In the genomic region with DNA sequence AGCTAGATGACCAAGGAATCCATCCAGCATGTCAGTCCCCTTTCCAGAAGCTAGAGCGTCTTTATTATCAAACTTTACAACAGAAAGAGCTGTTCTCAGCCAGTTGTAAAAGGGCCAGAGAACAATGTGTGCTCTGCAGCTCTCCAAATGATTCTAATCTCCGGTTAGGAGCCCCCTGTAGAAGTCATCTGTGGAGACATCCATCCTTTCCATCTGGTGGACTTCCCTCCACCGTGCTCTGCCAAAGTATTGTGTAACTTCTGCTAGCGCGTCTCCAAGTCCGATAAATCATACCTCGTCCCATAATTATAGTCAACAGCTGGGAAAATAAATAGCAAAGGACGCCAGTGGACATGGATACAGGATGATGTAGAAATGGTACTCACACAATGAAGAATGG, we compare ENCODE assay signal across 12 mouse cellular contexts. TPM values are rescaled to one million over a fixed set of nuclear protein-coding genes. Genes with fewer than 3 reads are reported as not detected.
A peak's percentile ranks its signal among the peaks of the same experiment; 100 is the strongest.
DNase-seq lines count a peak whose midpoint lies in the region; ATAC-seq and TF ChIP-seq lines count a peak whose summit lies in the region.
"Had no signal": no experiment of that assay in that cellular context is flagged by ENCODE, and none has a peak within 500 bp of the region (broad histone marks: within the 10 kb centered on the region; RNA-seq: fewer than 3 reads in every experiment).

No protein-coding gene starts in this region.

- WGBS in liver, postnatal 0 days (ENCODE audit: insufficient replicate concordance), result 78% methylated on average over 8 of the region's 8 CpGs

- no peaks in the 10 kb centered on the region for H3K36me3 ChIP-seq in liver, postnatal 0 days (replicated peaks; ENCODE audit: insufficient read depth, low read length)

- no peaks in the 10 kb centered on the region for H3K27me3 ChIP-seq in liver, postnatal 0 days (ENCODE audit: insufficient read depth, low read length)

- no peak overlapping the region for H3K4me2 ChIP-seq in liver, postnatal 0 days (ENCODE audit: low read depth, low read length)

- TF ChIP-seq CTCF in liver, postnatal 0 days (IDR thresholded peaks at IDR 0.05; ENCODE audit: low read depth), result no peak

- no peaks in the 10 kb centered on the region for H3K9me3 ChIP-seq in liver, postnatal 0 days (ENCODE audit: low read length)

- H3K4me1 ChIP-seq in liver, postnatal 0 days (ENCODE audit: insufficient read depth), result 0 out of 2 replicates have a peak, but pooled peaks cover 3% of the 10 kb centered on the region

- ATAC-seq in liver, postnatal 0 days, result no peak
- ATAC-seq: hindbrain, embryonic 16.5 days had no signal

- peak; percentile 56 for DNase-seq in ovary, postnatal 14 days (ENCODE audit: low spot score)
- DNase-seq in ovary, adult 18-20 months (ENCODE audit: low spot score), result no peak
- DNase-seq in heart, postnatal 14 days, result peak; percentile 57 to 66
- peak; percentile 36 to 64 for DNase-seq in kidney, postnatal 36 days
- DNase-seq in urinary bladder, postnatal 36 days (ENCODE audit: low spot score in 2 of 2), result peak; percentile 46 to 69
- no peak for DNase-seq in left cerebral cortex, postnatal 25 days (ENCODE audit: low spot score in 2 of 2)
- no peak for DNase-seq in liver, postnatal 0 days
- DNase-seq: layer of hippocampus, postnatal 36 days had no signal

- intact Hi-C loops in heart, postnatal 14 days (cut with DNase I), result no loop called here
- intact Hi-C loops in left cerebral cortex, postnatal 25 days (cut with DNase I), result no loop called here

- no peak for TF ChIP-seq EP300 in liver, postnatal 0 days (IDR thresholded peaks at IDR 0.05; ENCODE audit: low read depth)

- no peak overlapping the region for H3K4me3 ChIP-seq in liver, postnatal 0 days (ENCODE audit: low read depth, low read length)
- H3K4me3 ChIP-seq: myocyte had no signal

- no peak overlapping the region for H3K27ac ChIP-seq in liver, postnatal 0 days (ENCODE audit: low read depth)
- H3K27ac ChIP-seq: macrophage had no signal

- H3K9ac ChIP-seq in liver, postnatal 0 days (replicated peaks), result no peak overlapping the region

RNA-seq across cellular contexts. Expression of gene Adh1, which starts 12.0 kb away (rescaled TPM):
- total RNA-seq in heart, postnatal 14 days (2021), result 10 to 100 TPM; 43.1 to 64.6 TPM
- under 1 TPM; 0.60 to 0.62 TPM for total RNA-seq in left cerebral cortex, postnatal 25 days (2021)
- polyA plus RNA-seq in liver, postnatal 0 days (2015; fragmentation: Nextera tagmentation; extraction: Ambion mirVana), result 434 and 496 TPM in 2 replicates
- polyA plus RNA-seq: macrophage, myocyte had no signal

RNA-seq across cellular contexts. Expression of gene Adh7, which starts 31.2 kb away (rescaled TPM):
- total RNA-seq in heart, postnatal 14 days (2021), result under 1 TPM in 1 of 2 experiments, not detected in 1; 0.57 TPM
- not detected for total RNA-seq in left cerebral cortex, postnatal 25 days (2021)
- polyA plus RNA-seq in liver, postnatal 0 days (2015; fragmentation: Nextera tagmentation; extraction: Ambion mirVana), result 6.2 and 6.7 TPM in 2 replicates
- polyA plus RNA-seq: macrophage had no signal

RNA-seq across cellular contexts. Expression of gene 4930579F01Rik, which starts 55.1 kb away (rescaled TPM):
- not detected for total RNA-seq in heart, postnatal 14 days (2021)
- total RNA-seq in left cerebral cortex, postnatal 25 days (2021), result not detected
- not detected in 2 replicates for polyA plus RNA-seq in liver, postnatal 0 days (2015; fragmentation: Nextera tagmentation; extraction: Ambion mirVana)
- total RNA-seq: layer of hippocampus, postnatal 36 days had no signal
- polyA plus RNA-seq: brain, embryonic 14.5 days; hindbrain, embryonic 16.5 days; macrophage; myocyte had no signal

Comparison
In these comparisons a context has a peak if more than half of its experiments do, and no peak if none do; other contexts are left out.
1. DNase-seq: peak in ovary, postnatal 14 days (single experiment), heart, postnatal 14 days (2 of 2), kidney, postnatal 36 days (2 of 2) and urinary bladder, postnatal 36 days (2 of 2); none in ovary, adult 18-20 months (single experiment), left cerebral cortex, postnatal 25 days (0 of 2) and liver, postnatal 0 days (single experiment).
2. RNA of gene Adh1, which starts 12.0 kb away (total RNA-seq): 43.1 to 64.6 TPM in heart, postnatal 14 days; 0.60 to 0.62 TPM in left cerebral cortex, postnatal 25 days; every median in the first group is over 10 times any median in the second.